8 mouse cellular contexts compared by ENCODE assay signal in the genomic region with DNA sequence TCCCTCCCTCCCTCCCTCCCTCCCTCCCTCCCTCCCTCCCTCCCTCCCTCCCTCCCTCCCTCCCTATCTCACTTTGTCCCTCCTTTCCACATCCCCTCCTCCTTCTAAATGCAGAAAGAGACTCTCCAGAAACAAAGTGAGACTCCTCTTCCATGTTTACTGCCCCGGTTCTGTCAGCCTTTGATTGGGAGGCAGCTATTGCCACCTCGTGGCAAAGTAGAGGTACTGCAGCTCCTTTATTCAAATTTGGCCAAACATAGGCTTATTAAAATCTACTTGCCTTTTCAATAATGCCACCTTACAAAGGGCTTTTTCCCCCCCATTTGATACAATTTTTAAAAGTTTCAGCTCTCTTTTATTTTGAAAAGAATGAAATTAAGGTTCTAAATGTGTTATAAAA. TPM values are rescaled to one million over a fixed set of nuclear protein-coding genes. Genes with fewer than 3 reads are reported as not detected.
A peak's percentile ranks its signal among the peaks of the same experiment; 100 is the strongest.
DNase-seq lines count a peak whose midpoint lies in the region; TF ChIP-seq lines count a peak whose summit lies in the region.

No protein-coding gene starts in this region.

- H3K9me3 ChIP-seq in heart, embryonic 10.5 days: no peaks in the 10 kb centered on the region

- no peak overlapping the region for H3K4me3 ChIP-seq in heart, adult 2 months
- no peak overlapping the region for H3K4me3 ChIP-seq in heart, embryonic 10.5 days

- no peaks in the 10 kb centered on the region for H3K27me3 ChIP-seq in heart, adult 2 months (ENCODE audit: control insufficient read depth, insufficient read depth, low read length)
- no peaks in the 10 kb centered on the region for H3K27me3 ChIP-seq in heart, embryonic 10.5 days (ENCODE audit: insufficient read depth, poor library complexity, severe bottlenecking)

- no peaks in the 10 kb centered on the region for H3K4me1 ChIP-seq in heart, adult 2 months (ENCODE audit: control insufficient read depth, insufficient read depth, low read length)
- peaks cover 5% of the 10 kb centered on the region; the same call in 1 of the 2 replicates for H3K4me1 ChIP-seq in heart, embryonic 10.5 days

- no peak overlapping the region for H3K9ac ChIP-seq in heart, adult 2 months (ENCODE audit: low read depth, low read length)

- TF ChIP-seq POLR2A in heart, adult 2 months (IDR thresholded peaks at IDR 0.05; ENCODE audit: insufficient read depth, low read depth, low read length): no peak

- TF ChIP-seq EP300 in heart, adult 2 months (IDR thresholded peaks at IDR 0.05; ENCODE audit: insufficient read depth, low read depth, low read length): no peak

- peak; percentile 87 for TF ChIP-seq CTCF in heart, adult 2 months (IDR thresholded peaks at IDR 0.05)

- 0% methylated on average over 2 of the region's 2 CpGs for WGBS in heart, adult 2 months
- 0% methylated on average over 2 of the region's 2 CpGs for WGBS in heart, embryonic 10.5 days

- no peaks in the 10 kb centered on the region for H3K79me2 ChIP-seq in heart, adult 2 months (replicated peaks; ENCODE audit: control insufficient read depth, insufficient read depth, low read length)

- H3K36me3 ChIP-seq in heart, adult 2 months (ENCODE audit: control insufficient read depth, insufficient read depth, low read length): no peaks in the 10 kb centered on the region
- no peaks in the 10 kb centered on the region for H3K36me3 ChIP-seq in heart, embryonic 10.5 days

- DNase-seq in heart, adult 2 months: peak in 1 of 2 experiments; percentile 18
- no peak for DNase-seq in heart, embryonic 10.5 days (ENCODE audit: low spot score)
- peak; percentile 18 for DNase-seq in urinary bladder, postnatal 25 days (ENCODE audit: low spot score)
- DNase-seq in urinary bladder, adult 2 months (ENCODE audit: low spot score): no peak
- peak; percentile 72 for DNase-seq in embryo, embryonic 10 days (ENCODE audit: low spot score)
- DNase-seq in lung, postnatal 10 days: peak; percentile 51
- DNase-seq in yolk sac, embryonic 10.5 days (ENCODE audit: low spot score): no peak
- DNase-seq in left cerebral cortex, adult 11 months (ENCODE audit: low spot score): no peak

- intact Hi-C loops in heart, adult 2 months (cut with DNase I): loop anchor here (2.0 kb wide), 1 partner anchor 329 kb away; no protein-coding TSS in a partner anchor

- no peak overlapping the region for H3K27ac ChIP-seq in heart, adult 2 months
- no peak overlapping the region for H3K27ac ChIP-seq in heart, embryonic 10.5 days

RNA-seq across cellular contexts. Expression of gene Scg5, which starts 5.0 kb away (rescaled TPM):
- under 1 TPM in 1 of 2 experiments, not detected in 1; 0.32 TPM for total RNA-seq in heart, adult 2 months (2021)
- 0.15 TPM in 1 of 2 replicates, not detected in the other for polyA plus RNA-seq in heart, adult 2 months (2012; rRNA removed)
- polyA plus RNA-seq in heart, embryonic 10.5 days (2016; fragmentation: Nextera tagmentation; extraction: Ambion mirVana): 0.81 and 0.99 TPM in 2 replicates
- 1.1 and 1.2 TPM in 2 replicates for polyA plus RNA-seq in urinary bladder, adult 2 months (2012; rRNA removed)

RNA-seq across cellular contexts. Expression of gene Arhgap11a, which starts 24.6 kb away (rescaled TPM):
- 1 to 10 TPM; 1.2 to 1.5 TPM for total RNA-seq in heart, adult 2 months (2021)
- 0.31 and 0.67 TPM in 2 replicates for polyA plus RNA-seq in heart, adult 2 months (2012; rRNA removed)
- polyA plus RNA-seq in heart, embryonic 10.5 days (2016; fragmentation: Nextera tagmentation; extraction: Ambion mirVana): 25.7 and 29.6 TPM in 2 replicates
- 2.5 and 2.6 TPM in 2 replicates for polyA plus RNA-seq in urinary bladder, adult 2 months (2012; rRNA removed)

Comparison
In these comparisons a context has a peak if more than half of its experiments do, and no peak if none do; other contexts are left out.
1. DNase-seq: peak in urinary bladder, postnatal 25 days (single experiment), embryo, embryonic 10 days (single experiment) and lung, postnatal 10 days (single experiment); none in heart, embryonic 10.5 days (single experiment), urinary bladder, adult 2 months (single experiment), yolk sac, embryonic 10.5 days (single experiment) and left cerebral cortex, adult 11 months (single experiment).